Mouse (Mus musculus): ENCODE measurements around the gene Amn.

GRCm38 (mm10) chr12:111241916-111242315 is 29.0 kb upstream of the Amn start:
- TF ChIP-seq POLR2A (IDR thresholded peaks at IDR 0.05; ENCODE audit: low read depth, low read length) (no peak), CTCF (conservative IDR thresholded peaks at IDR 0.05; ENCODE audit: insufficient read depth, insufficient read length, low read depth, low read length) (no peak)
